Mouse (Mus musculus) layer of hippocampus, adult 8-10 months (tissue): ENCODE measurements around the gene Ms4a6b. TPM values are rescaled to one million over a fixed set of nuclear protein-coding genes. Genes with fewer than 3 reads are reported as not detected.
"Not testable (repeated sequence)": the region's sequence is repeated elsewhere in the genome, so short reads cannot be mapped to it uniquely, and the experiment has no call there.

ENCODE experiments used
- DNase-seq, 2 experiments: peaks; one replicate each; pipeline ENCODE4 v3.0.0; 2022; ENCODE audit warnings: low spot score in 2 of 2
- total RNA-seq, 4 experiments: library from RNA; stranded (reverse); gene quantifications; 2 replicates each; pipeline ENCODE4 v1.2.4; 2022

The Ms4a6b gene
- total RNA-seq: 1 to 10 TPM in 3 of 4 experiments, under 1 TPM in 1; 0.94 to 3.3 (median 2.2) TPM

DNA sequence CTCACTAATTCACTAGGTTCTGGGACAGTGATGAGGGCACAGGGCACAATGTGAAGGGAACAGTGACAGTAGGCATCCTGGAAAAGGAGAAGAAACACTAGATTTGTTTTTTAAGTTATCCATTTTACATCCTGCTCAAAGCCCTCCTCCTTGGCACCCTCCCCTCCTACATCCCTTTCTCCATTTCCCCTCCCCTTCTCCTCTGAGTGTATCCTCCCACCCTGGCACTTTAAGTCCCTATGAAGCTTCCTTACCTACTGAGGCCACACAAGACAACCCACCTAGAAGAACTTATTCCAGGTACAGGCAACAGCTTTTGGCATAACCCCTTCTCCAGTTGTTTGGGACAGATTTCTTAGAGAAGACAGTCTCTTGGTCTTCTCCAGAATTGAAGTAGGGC lies at the start of gene Ms4a6b:
Gene Ms4a6b (plus strand): TSS at position 267 of the 400 bp plus-strand sequence.
- DNase-seq: no peak

DNA sequence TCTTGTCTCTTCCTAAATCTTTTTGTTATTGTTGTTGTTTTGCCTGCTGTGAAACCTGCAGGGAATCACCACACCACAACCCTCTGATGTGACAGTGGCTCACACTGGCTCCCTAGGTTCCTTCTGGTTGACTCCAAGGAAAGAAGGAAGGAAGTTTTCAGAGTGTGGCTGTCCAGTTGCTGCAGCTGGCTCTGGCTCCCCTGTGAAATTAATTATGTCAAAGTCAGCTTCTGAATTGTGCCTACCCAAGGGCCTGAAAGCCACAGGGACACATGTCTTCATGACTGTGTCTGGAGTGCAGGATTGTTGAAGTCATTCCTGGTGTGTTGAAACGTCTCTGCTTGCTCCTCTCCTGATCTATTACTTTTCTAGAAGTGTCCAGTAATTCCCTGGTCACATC lies 48.0 kb upstream of the Ms4a6b start:
- DNase-seq: not testable (repeated sequence)

DNA sequence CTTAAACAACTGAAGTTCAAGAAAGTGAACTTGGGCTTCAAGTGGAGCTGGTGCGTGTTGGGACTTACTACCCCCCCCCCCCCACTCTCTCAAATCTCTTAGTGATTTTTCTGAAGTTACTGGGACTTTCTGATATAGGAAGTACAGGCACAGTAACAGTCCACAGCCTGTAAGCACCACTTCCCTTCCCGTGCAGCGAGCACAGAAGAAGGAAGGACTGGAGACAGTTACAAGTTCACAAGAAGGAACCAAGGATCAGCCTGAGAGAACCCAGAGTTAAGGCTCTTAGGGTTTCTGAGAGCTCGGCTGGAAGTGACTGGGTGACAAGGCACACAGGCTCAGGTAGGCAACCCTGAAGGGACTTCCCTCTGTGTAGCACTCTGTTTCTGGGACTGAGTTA lies 47.1 kb upstream of the Ms4a6b start, which contains the start of gene Ms4a6c:
Gene Ms4a6c (plus strand): TSS at position 152 of the 400 bp plus-strand sequence.
- DNase-seq: not testable (repeated sequence)

DNA sequence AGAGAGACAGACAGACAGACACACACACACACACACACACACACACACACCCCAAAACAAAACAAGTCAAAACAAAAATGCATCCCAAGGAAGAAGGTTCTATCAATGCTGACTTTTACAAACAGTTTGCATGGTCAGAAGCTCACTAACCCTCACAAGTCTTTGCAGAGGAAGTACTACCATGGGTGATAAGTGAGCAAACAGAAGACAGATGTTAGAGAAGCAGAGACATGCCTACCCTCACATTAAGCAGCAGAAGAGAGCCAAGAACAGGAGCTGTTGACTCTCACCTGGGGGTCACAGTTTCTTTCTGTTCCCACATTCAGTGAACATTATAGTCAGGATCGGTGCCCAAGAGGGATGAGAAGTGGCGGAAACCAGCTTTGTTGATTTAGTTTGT lies 36.6 kb upstream of the Ms4a6b start:
- no peak for DNase-seq

DNA sequence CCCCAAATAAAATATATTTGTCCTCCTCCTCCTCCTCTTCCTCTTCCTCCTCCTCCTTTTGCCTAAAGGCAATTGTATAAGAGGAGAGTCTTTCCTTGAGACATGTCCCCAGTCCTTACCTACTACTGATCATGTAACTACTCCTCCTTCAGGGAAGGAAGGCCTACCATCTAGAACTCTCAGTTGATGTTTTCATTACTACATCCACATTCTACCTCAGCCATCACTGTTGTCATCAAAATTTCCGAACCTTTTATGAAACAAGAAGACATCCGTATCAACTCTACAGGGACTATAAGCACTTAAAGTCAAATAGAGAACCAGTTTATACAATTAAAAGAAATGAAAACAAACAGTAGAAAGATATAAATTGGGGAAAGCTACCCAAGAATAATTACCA lies 33.6 kb upstream of the Ms4a6b start:
- no peak for DNase-seq

DNA sequence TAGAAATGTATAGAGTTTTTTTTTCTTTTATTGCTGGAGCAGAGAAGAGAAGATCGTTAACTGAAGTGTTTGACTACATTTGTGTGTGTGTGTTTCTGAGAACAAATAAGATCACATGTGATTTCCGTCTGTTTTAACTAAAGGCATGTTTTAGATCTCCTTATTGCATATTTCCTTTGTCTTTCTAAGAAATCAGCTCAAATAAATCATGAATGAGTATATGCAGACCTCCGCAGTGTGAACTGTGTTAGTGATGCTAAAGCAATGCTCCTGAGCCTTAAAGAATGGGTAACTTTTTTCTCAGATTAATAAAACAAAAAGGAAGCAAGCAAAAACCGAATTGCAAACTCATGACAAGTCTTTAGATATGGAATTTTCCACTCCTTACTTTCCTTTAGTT lies 32.4 kb upstream of the Ms4a6b start:
- no peak for DNase-seq

DNA sequence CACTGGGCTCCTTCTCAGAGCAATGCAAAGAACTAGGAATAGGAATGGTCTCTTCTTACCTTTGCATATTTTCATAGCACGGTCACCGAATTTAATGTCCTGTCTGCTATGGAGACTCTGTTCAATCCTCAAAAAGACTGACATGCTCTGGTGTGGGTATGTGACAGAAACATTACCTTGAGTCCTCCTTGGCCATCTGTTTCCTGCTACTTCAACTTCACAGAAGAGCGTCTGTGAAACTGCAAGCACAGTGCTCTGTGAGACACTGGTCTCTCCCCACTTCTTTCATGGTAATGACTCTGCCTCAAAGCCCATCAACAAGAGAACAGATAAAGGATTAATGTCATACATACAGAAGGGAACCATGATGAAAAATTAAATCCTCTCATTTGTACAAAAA lies 31.9 kb upstream of the Ms4a6b start:
- no peak for DNase-seq

DNA sequence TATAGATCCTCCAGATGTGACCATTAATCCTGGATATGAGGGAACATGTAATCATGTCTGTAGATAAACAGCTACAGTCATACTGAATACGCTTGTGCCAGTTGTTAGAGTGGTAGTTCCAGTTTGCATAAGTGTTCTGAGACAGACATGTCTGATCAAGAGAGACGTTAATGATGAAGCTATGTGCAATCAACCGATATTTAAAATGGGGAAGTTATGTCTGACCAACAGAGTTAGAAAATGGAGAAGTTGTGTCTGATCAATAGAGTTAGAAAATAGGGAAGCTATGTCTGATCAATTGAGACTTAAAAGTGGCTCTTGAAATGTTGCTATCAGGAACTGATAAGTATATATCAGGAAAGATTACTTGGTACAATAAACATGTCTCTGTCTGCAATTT lies 31.0 kb upstream of the Ms4a6b start:
- DNase-seq: no peak

DNA sequence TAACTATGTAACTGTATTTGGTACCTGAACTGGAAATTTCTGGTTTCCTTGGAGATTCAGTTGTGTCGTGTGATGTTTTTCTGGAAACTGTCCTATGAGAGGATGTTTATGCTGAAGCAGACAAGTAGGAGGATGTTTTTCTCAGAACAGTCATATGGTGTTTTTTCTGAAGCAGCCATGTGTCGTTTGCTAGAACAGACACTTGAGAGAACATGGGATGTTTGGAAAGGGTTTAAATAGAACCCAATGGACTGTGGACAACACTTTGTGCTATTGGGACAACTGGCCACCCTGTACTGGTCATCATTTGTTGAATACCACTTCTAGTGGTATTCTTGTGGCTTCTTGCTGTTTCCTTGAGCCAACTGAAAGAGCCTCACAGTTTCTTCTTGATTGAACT lies 30.6 kb upstream of the Ms4a6b start, which contains the start of gene Gm8369:
Gene Gm8369 (plus strand): TSS at position 193 of the 400 bp plus-strand sequence.
- peak; percentile 37 to 65 for DNase-seq

DNA sequence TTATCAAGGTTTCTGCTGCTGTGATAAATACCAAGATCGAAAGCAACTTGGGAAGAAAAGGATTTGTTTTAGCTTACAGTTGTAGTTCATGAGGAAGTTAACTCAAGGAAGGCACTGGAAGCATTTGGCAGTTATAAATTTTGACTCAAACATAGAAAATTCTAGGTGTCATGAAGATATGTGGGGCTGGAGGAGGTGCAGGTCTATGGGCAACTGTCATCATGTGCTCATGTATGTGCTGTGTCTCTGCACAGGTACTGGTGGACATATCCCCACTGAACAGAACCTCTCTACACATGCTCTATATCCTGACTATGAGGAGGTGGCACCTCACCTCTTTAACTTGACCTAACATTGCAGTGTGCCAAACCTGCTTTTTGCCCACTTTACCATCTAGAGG lies 29.7 kb upstream of the Ms4a6b start:
- DNase-seq: no peak

DNA sequence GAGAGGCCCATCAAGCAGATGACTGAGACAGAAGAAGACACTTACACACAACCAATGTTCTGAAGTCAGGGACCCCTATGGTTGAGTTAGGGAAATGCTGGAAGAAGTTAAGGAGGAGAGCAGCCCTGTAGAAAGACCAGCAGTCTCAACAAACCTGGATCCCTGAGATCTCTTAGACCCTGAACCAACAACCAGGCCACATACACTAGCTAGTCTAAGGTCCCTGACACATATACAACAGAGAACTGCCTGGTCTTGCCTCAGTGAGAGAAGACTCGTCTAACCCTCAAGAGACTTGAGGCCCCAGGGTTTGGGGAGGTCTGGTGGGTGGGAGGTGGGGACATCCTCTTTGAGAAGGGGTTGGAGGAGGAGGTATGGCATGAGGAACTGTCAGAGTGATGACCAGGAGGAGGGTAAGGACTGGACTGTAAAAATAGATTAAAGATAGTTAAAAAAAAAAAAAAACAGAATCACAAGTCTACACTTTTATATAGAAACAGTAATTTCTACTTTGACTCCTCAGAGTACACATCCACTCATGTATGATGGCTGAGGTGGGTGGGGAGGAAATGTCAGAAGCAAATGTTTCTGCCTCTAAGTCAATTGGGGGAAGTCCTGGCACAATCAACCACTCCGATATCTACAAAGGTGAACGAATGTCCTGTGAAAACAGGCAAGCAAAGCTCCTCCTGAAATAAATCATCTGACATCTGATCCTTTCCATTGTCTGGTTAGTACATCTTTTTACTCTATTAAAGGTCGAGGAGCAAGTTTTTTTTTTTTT lies 24.7 kb upstream of the Ms4a6b start:
- no peak for DNase-seq

DNA sequence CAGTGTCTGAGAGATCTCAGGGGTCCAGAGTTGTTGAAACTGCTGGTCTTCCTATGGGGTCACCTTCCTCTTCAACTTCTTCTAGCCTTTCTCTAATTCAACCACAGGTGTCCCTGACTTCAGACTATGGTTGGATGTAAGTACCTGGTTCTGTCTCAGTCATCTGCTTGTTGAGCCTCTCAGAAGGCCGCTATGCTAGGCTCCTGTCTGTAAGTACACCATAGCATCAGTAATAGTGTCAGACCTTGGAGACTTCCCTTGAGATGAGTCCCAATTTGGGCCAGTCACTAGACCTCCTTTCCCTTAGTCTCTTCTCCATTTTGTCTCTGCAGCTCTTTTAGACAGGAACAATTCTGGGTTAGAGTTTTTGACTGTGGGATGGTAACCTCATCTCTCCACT lies 23.6 kb upstream of the Ms4a6b start:
- DNase-seq: no peak

DNA sequence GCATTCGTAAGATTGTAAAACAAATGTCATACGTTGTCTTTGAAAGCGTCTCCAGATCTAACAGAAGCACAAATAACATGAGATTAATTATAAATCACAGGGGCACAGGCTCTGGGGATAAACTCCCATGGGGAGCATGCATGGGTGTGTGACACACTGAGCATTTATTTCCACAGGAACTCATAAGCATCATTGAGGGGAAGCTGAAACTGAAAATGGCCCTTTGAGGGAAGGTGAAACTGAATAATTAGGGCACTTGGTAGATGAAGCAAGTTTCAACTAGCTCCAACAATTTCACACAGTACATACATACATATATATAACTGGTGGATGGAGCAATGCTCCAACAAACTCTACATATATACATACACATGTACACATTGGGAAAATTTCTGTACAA lies 21.8 kb upstream of the Ms4a6b start:
- DNase-seq: no peak

DNA sequence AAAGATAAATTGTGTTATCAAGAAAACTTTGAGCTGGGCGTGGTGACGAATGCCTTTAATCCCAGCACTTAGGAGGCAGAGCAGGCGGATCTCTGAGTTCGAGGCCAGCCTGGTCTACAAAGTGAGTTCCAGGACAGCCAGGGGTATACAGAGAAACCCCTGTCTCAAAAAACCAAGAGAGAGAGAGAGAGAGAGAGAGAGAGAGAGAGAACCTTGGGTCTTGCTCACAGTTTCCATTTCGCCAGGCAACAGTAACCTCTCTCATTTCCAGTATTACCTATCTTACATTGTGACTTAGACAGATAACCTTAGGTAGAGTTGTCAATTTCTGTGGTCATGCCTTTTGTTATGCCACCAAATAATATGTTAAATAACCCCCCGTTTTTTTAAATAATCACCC lies 20.0 kb upstream of the Ms4a6b start:
- DNase-seq: no peak

DNA sequence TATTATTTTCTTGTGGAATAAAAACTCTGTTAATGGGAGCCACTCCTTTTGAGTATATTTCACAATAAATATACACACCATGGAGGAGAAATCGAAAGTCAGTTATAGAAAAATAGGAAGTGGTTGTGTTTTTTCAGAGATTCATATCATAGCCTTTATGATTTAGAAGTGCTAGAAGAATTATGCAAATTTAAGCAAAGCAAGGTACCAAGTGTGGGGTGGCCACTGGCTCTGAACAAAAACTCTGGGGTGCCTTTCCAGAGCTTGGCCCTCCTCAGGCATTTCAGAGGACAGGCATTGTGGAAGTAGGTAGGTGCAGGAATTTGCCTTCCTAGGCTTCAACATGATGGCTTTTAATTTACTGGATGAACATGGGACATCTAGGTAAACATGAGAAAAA lies 19.0 kb upstream of the Ms4a6b start:
- not testable (repeated sequence) for DNase-seq

DNA sequence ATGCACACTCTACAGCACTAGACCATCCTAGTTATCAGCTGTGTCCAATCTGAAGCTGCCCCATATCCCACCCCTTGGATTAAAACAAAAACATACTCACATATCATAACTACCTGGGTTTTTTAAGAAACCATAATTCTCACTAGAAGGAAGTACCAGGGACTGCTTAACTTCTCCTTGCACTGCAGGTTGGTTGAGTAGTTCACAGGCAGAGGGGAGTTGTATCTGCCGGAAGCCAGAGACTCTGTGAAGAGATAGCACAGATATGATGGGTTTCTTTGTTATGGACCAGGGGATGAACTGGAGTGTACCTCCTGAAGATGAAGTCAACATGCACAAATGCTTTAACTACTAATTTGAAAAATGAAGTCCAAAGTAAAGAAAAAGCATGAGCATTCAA lies 15.5 kb upstream of the Ms4a6b start:
- DNase-seq: no peak

DNA sequence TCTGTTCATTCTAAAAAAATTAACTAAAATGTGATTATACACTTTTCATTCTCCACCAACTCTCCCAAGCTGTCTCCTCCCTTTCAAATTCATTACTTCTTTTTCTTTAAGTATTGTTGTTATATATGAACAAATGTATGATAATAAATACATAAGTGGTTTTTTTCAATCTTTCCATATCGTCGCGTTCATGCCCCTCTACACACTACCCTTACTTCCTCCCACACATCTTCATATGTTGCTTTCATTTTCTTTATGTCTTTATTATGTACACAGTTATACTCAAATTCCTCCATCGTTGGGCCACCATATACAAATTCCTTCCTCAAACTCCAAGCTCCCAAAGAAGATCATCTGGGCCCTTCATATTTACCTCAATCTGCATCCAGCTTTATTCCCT lies 15.0 kb upstream of the Ms4a6b start:
- no peak for DNase-seq

DNA sequence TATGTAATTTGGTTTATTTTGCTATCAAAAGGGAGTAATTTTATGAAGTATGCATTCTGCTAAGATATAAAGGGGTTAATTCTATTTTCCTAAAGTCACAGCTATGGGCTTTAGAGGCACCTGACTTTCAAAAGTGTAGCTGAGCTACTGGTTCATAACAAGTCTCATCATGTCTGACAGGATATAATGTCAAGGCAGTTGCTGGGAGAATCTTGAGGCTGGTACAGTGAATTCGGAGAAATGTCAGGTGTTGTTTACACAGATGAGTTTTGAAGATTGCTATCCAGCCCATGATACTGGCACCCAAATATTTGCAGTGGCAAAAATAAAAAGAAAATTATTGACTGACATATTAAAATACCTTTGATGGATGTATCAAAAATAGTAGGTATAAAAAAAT lies 11.5 kb upstream of the Ms4a6b start:
- DNase-seq: no peak

DNA sequence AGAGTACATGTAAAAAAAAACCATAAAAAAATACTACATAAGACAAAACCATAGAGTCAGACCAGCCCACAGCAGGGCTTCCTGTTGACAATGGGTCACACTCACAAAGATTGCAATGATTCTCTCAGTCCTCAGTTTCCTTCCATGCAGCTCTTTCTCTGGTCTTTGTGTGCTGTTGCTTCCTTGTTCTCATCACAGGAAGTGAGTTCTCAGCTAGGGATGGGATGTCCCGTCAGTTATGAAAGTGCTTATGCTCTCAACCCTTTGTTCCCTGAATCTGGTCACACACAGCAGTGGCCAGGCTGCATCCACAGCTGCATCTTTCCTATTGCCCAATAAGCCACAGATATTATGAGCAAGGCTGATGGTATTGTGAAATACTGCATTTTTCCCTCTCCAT lies 2.9 kb upstream of the Ms4a6b start:
- no peak for DNase-seq

DNA sequence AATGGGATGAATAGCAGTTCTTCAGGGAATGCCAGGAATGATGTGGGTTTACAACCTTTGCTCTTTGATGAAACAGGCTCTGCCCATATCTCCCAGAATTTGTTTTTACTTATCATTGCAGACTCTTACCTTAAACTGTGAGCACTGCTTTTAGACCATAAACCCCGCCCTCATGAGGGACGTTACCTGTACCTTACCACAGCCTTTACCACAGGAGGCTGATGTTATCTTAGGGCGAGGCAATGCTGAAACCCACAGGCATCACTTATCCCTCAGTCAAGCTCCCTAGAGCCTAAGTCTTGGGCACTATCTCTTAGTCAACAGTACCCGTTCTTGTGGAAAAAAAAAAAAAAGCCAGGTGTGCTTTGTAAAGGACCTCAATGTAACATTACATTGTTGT lies 533 bp downstream of the Ms4a6b start:
- DNase-seq: no peak

DNA sequence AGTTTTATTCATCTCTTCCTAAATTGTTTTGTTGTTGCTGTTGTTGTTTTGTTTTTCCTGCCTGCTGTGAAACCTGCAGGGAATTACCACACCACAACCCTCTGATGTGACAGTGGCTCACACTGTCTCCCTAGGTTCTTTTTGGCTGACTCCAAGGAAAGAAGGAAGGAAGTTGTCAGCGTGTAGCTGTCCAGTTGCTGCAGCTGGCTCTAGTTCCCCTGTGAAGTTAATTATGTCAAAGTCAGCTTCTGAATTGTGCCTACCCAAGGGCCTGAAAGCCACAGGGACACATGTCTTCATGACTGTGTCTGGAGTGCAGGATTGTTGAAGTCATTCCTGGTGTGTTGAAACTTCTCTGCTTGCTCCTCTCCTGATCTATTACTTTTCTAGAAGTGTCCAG lies 1.1 kb downstream of the Ms4a6b start:
- not testable (repeated sequence) for DNase-seq

DNA sequence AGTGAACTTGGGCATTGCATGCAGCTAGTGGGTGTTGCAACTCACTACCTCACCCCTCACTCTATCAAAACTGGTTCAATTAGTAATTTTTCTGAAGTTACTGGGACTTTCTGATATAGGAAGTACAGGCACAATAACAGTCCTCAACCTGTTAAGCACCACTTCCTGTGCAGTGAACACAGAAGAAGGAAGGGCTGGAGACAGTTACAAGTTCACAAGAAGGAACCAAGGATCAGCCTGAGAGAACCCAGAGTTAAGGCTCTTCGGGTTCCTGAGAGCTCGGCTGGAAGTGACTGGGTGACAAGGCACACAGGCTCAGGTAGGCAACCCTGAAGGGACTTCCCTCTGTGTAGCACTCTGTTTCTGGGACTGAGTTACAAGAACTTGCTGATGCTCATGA lies 2.0 kb downstream of the Ms4a6b start:
- DNase-seq: not testable (repeated sequence)

DNA sequence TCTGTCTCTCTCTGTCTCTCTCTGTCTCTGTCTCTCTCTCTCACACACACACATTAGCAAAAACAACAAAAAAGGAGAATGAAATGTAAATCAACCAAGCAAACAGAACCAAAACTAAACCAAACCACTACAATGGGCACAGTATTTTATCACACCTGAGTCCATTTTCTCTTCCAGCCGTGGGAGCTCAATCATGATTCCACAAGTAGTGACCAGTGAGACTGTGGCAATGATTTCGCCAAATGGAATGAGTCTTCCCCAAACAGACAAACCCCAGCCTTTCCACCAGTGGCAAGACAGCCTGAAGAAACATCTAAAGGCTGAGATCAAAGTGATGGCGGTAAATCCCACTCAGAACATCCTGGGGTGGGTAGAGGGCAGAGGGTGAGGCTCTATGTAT lies 3.8 kb downstream of the Ms4a6b start:
- no peak for DNase-seq
